Mouse (Mus musculus) lung, embryonic 15.5 days (tissue): ENCODE data around the gene Ncor1. TPM values are rescaled to one million over a fixed set of nuclear protein-coding genes. Genes with fewer than 3 reads are reported as not detected.
A peak's percentile ranks its signal among the peaks of the same experiment; 100 is the strongest.
"Not testable (repeated sequence)": the region's sequence is repeated elsewhere in the genome, so short reads cannot be mapped to it uniquely, and the experiment has no call there.

ENCODE experiments used
- ATAC-seq: fragments of 200-750 bp; cut with Nextera tagmentation; 2 replicates; pipeline ENCODE4 v1.8.0; 2017; ENCODE audit warnings: moderate number of reproducible peaks, borderline replicate concordance; ENCODE audit not compliant: low FRiP score, low TSS enrichment; ENCODE audit errors: extremely low read depth
- H3K27ac ChIP-seq: fragments of 300-500 bp; sonication (generic); 2 replicates; pipeline ENCODE4 v1.5.1; 2015; ENCODE audit warnings: moderate library complexity, mild to moderate bottlenecking, inconsistent platforms
- H3K27me3 ChIP-seq: fragments of 300-500 bp; sonication (generic); 2 replicates; pipeline ENCODE4 v1.6.1; 2015; ENCODE audit warnings: inconsistent platforms
- H3K36me3 ChIP-seq: fragments of 300-500 bp; sonication (generic); 2 replicates; pipeline ENCODE4 v1.6.1; 2015; ENCODE audit warnings: inconsistent platforms
- H3K4me1 ChIP-seq: fragments of 300-500 bp; sonication (generic); 2 replicates; pipeline ENCODE4 v1.6.1; 2015; ENCODE audit warnings: inconsistent platforms
- H3K4me2 ChIP-seq: fragments of 300-500 bp; sonication (generic); 2 replicates; pipeline ENCODE4 v1.6.1; 2015; ENCODE audit warnings: inconsistent platforms, mild to moderate bottlenecking, moderate library complexity
- H3K4me3 ChIP-seq: fragments of 300-500 bp; sonication (generic); 2 replicates; pipeline ENCODE4 v1.5.1; 2015; ENCODE audit warnings: mild to moderate bottlenecking, inconsistent platforms
- H3K9ac ChIP-seq: fragments of 300-500 bp; sonication (generic); 2 replicates; pipeline ENCODE4 v1.6.1; 2015; ENCODE audit warnings: inconsistent platforms
- H3K9me3 ChIP-seq: fragments of 300-500 bp; sonication (generic); 2 replicates; pipeline ENCODE4 v1.6.1; 2016; ENCODE audit warnings: inconsistent platforms
- WGBS: fragments of 180-500 bp; shearing (Covaris S2); methylation state at CpG from one replicate; pipeline ENCODE4 v1.1.7; 2015; 5-methylcytosine and 5-hydroxymethylcytosine counted together
- polyA plus RNA-seq: library from polyadenylated mRNA; unstranded; fragments of >200 nt; fragmentation: Nextera tagmentation; extraction: Ambion mirVana; gene quantifications from 2 replicates; pipeline ENCODE4 v1.2.1, GENCODE M21; 2015

Ncor1 gene
- polyA plus RNA-seq, 1 experiment from 2014 or later: 156 TPM

GRCm38 (mm10) chr11:62284020-62284419 is 174.3 kb downstream of the Ncor1 start:
- H3K27me3 ChIP-seq, H3K4me3 ChIP-seq, H3K27ac ChIP-seq, H3K4me2 ChIP-seq, ATAC-seq, H3K9ac ChIP-seq, H3K4me1 ChIP-seq, H3K9me3 ChIP-seq: not testable (repeated sequence)
- 88% methylated on average over 3 of the region's 3 CpGs for WGBS
- H3K36me3 ChIP-seq: peaks cover 28% of the 10 kb centered on the region

- peak overlapping the region; percentile 72 for H3K9ac ChIP-seq
- H3K4me2 ChIP-seq: peak overlapping the region; percentile 72
- ATAC-seq: peak; percentile 77; the same call in 1 of the 2 replicates
- peak overlapping the region; percentile 93 for H3K27ac ChIP-seq
- no peaks in the 10 kb centered on the region for H3K27me3 ChIP-seq
- peaks cover 16% of the 10 kb centered on the region for H3K36me3 ChIP-seq
- peak overlapping the region; percentile 88 for H3K4me3 ChIP-seq
- WGBS: under 1% methylated on average over 56 of the region's 57 CpGs
- peaks cover 4% of the 10 kb centered on the region for H3K4me1 ChIP-seq
- H3K9me3 ChIP-seq: no peaks in the 10 kb centered on the region
Observed at GRCm38 (mm10) chr11:62281601-62281997, 176.7 kb downstream of the Ncor1 start.

- Histone ChIP-seq H3K9ac (peak within 1 kb of the TSS; percentile 72), H3K27me3 (no peaks in the 10 kb centered on the region), H3K27ac (peak within 1 kb of the TSS; percentile 93), H3K4me2 (peak within 1 kb of the TSS; percentile 72), H3K4me3 (peak within 1 kb of the TSS; percentile 88), H3K4me1 (peaks cover 4% of the 10 kb centered on the region), H3K36me3 (peaks cover 12% of the 10 kb centered on the region), H3K9me3 (no peaks in the 10 kb centered on the region)
- under 1% methylated on average over 68 of the region's 68 CpGs for WGBS
- peak; percentile 97 for ATAC-seq
Observed at GRCm38 (mm10) chr11:62280675-62281600, 177.4 kb downstream of the Ncor1 start, which contains the start of the genes Zswim7 and Ttc19. Gene Zswim7 (minus strand): TSS chr11:62281375. Gene Ttc19 (plus strand): TSS chr11:62281473.

- WGBS: 8% methylated on average over 5 of the region's 5 CpGs
- H3K27ac ChIP-seq: no peak overlapping the region
- no peak overlapping the region for H3K9ac ChIP-seq
- H3K4me2 ChIP-seq: no peak overlapping the region
- no peak overlapping the region for H3K4me3 ChIP-seq
- ATAC-seq: no peak
- H3K27me3 ChIP-seq: no peaks in the 10 kb centered on the region
- peaks cover 4% of the 10 kb centered on the region for H3K4me1 ChIP-seq
- no peaks in the 10 kb centered on the region for H3K9me3 ChIP-seq
- H3K36me3 ChIP-seq: no peaks in the 10 kb centered on the region
Observed at GRCm38 (mm10) chr11:62278027-62278426, 180.3 kb downstream of the Ncor1 start.

GRCm38 (mm10) chr11:62277086-62277485 is 181.3 kb downstream of the Ncor1 start:
- Histone ChIP-seq H3K27ac (no peak overlapping the region), H3K36me3 (no peaks in the 10 kb centered on the region), H3K27me3 (no peaks in the 10 kb centered on the region), H3K9ac (no peak overlapping the region), H3K4me3 (no peak overlapping the region), H3K4me1 (peaks cover 3% of the 10 kb centered on the region; the same call in 1 of the 2 replicates), H3K9me3 (no peaks in the 10 kb centered on the region), H3K4me2 (no peak overlapping the region)
- 27% methylated on average over 8 of the region's 8 CpGs for WGBS
- ATAC-seq: no peak

GRCm38 (mm10) chr11:62270851-62271250 is 187.5 kb downstream of the Ncor1 start:
- Histone ChIP-seq H3K36me3 (no peaks in the 10 kb centered on the region), H3K27me3 (no peaks in the 10 kb centered on the region), H3K4me3 (no peak overlapping the region), H3K4me1 (no peaks in the 10 kb centered on the region), H3K9ac (no peak overlapping the region), H3K9me3 (no peaks in the 10 kb centered on the region), H3K27ac (no peak overlapping the region), H3K4me2 (no peak overlapping the region)
- 35% methylated on average over 5 of the region's 5 CpGs for WGBS
- no peak for ATAC-seq

GRCm38 (mm10) chr11:62269097-62269496 is 189.2 kb downstream of the Ncor1 start:
- ATAC-seq: no peak
- Histone ChIP-seq H3K4me1 (peaks cover under 1% of the 10 kb centered on the region; the same call in 1 of the 2 replicates), H3K4me3 (no peak overlapping the region), H3K9ac (no peak overlapping the region), H3K36me3 (no peaks in the 10 kb centered on the region), H3K4me2 (no peak overlapping the region), H3K27ac (no peak overlapping the region), H3K27me3 (no peaks in the 10 kb centered on the region), H3K9me3 (no peaks in the 10 kb centered on the region)
- WGBS: 63% methylated on average over 12 of the region's 12 CpGs

GRCm38 (mm10) chr11:62268381-62268780 is 190.0 kb downstream of the Ncor1 start:
- Histone ChIP-seq H3K27me3 (no peaks in the 10 kb centered on the region), H3K4me3 (no peak overlapping the region), H3K9ac (no peak overlapping the region), H3K4me2 (no peak overlapping the region), H3K4me1 (peaks cover 8% of the 10 kb centered on the region; the same call in 1 of the 2 replicates), H3K9me3 (no peaks in the 10 kb centered on the region), H3K36me3 (no peaks in the 10 kb centered on the region), H3K27ac (no peak overlapping the region)
- no peak for ATAC-seq
- 55% methylated on average over 8 of the region's 8 CpGs for WGBS

GRCm38 (mm10) chr11:62266466-62267214 is 191.7 kb downstream of the Ncor1 start:
- H3K9ac ChIP-seq: no peak overlapping the region
- H3K4me3 ChIP-seq: no peak overlapping the region
- peaks cover 5% of the 10 kb centered on the region; the same call in 1 of the 2 replicates for H3K27me3 ChIP-seq
- 48% methylated on average over 17 of the region's 17 CpGs for WGBS
- peaks cover 8% of the 10 kb centered on the region; the same call in 1 of the 2 replicates for H3K4me1 ChIP-seq
- no peak for ATAC-seq
- no peaks in the 10 kb centered on the region for H3K36me3 ChIP-seq
- H3K27ac ChIP-seq: no peak overlapping the region
- H3K4me2 ChIP-seq: no peak overlapping the region
- H3K9me3 ChIP-seq: no peaks in the 10 kb centered on the region
